In the genomic region with DNA sequence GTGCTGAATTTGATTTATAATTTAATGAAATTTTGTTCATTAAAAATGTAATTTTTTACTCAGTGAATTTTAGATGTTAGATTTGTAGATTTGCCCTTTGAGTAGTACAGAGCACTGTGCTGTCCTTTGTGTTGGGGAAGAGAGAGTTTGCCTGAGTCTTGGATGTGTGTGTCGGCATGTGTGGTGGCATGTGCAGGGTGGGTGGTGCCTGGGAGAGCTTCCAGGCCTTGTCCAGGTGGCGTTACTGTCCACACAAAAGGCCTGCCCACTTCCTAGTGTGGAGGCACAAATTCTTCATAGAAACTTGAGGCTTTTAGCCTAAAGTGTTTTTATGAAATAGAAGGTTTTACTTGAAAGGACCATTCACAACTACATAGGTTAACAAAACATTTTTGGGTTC, we compare ENCODE assay signal across 8 mouse cellular contexts. TPM values are rescaled to one million over a fixed set of nuclear protein-coding genes. Genes with fewer than 3 reads are reported as not detected.
DNase-seq lines count a peak whose midpoint lies in the region; ATAC-seq and TF ChIP-seq lines count a peak whose summit lies in the region.

No protein-coding gene starts in this region.

- H3K4me1 ChIP-seq in embryonic facial prominence, embryonic 12.5 days = peaks cover 89% of the 10 kb centered on the region
- H3K4me1 ChIP-seq in embryonic facial prominence, embryonic 10.5 days = peaks cover 97% of the 10 kb centered on the region
- peaks cover 97% of the 10 kb centered on the region for H3K4me1 ChIP-seq in hindbrain, embryonic 15.5 days (replicated peaks)
- H3K4me1 ChIP-seq in hindbrain, embryonic 14.5 days (replicated peaks; ENCODE audit: control insufficient read depth, insufficient read depth, low read length) = peaks cover 92% of the 10 kb centered on the region
- peaks cover 97% of the 10 kb centered on the region for H3K4me1 ChIP-seq in midbrain, embryonic 13.5 days (replicated peaks)
- peaks cover 31% of the 10 kb centered on the region for H3K4me1 ChIP-seq in midbrain, postnatal 0 days (ENCODE audit: insufficient read depth, low read length)
- peaks cover 60% of the 10 kb centered on the region for H3K4me1 ChIP-seq in liver, embryonic 15.5 days (replicated peaks)

- H3K36me3 ChIP-seq in embryonic facial prominence, embryonic 12.5 days = 0 out of 2 replicates have a peak, but pooled peaks cover 9% of the 10 kb centered on the region
- peaks cover 24% of the 10 kb centered on the region for H3K36me3 ChIP-seq in embryonic facial prominence, embryonic 10.5 days (replicated peaks)
- H3K36me3 ChIP-seq in hindbrain, embryonic 15.5 days = no peaks in the 10 kb centered on the region
- 0 out of 2 replicates have a peak, but pooled peaks cover 3% of the 10 kb centered on the region for H3K36me3 ChIP-seq in hindbrain, embryonic 14.5 days (replicated peaks; ENCODE audit: control insufficient read depth, insufficient read depth)
- H3K36me3 ChIP-seq in midbrain, embryonic 13.5 days = 0 out of 2 replicates have a peak, but pooled peaks cover 7% of the 10 kb centered on the region
- no peaks in the 10 kb centered on the region; the same call in 1 of the 2 replicates for H3K36me3 ChIP-seq in midbrain, postnatal 0 days (ENCODE audit: insufficient read depth, low read length)
- no peaks in the 10 kb centered on the region for H3K36me3 ChIP-seq in liver, embryonic 15.5 days (replicated peaks)

- WGBS in embryonic facial prominence, embryonic 12.5 days = 44% methylated on average over 2 of the region's 2 CpGs
- 48% methylated on average over 2 of the region's 2 CpGs for WGBS in embryonic facial prominence, embryonic 10.5 days
- 44% methylated on average over 2 of the region's 2 CpGs for WGBS in hindbrain, embryonic 15.5 days
- WGBS in hindbrain, embryonic 14.5 days = 45% methylated on average over 2 of the region's 2 CpGs
- WGBS in midbrain, embryonic 13.5 days = 74% methylated on average over 2 of the region's 2 CpGs
- WGBS in midbrain, postnatal 0 days = 44% methylated on average over 2 of the region's 2 CpGs
- 73% methylated on average over 2 of the region's 2 CpGs for WGBS in liver, embryonic 15.5 days (ENCODE audit: insufficient replicate concordance)

- ATAC-seq in embryonic facial prominence, embryonic 12.5 days (ENCODE audit: insufficient number of reproducible peaks, insufficient read depth, low FRiP score, low TSS enrichment) = no peak
- ATAC-seq in hindbrain, embryonic 15.5 days (ENCODE audit: low FRiP score, low read depth) = no peak
- ATAC-seq in hindbrain, embryonic 14.5 days (ENCODE audit: low FRiP score) = no peak
- no peak for ATAC-seq in midbrain, embryonic 13.5 days
- ATAC-seq in midbrain, postnatal 0 days (ENCODE audit: low FRiP score) = no peak
- no peak for ATAC-seq in liver, embryonic 15.5 days (ENCODE audit: insufficient read depth)
- no peak for ATAC-seq in megakaryocyte, adult 5-6 weeks (ENCODE audit: poor library complexity, severe bottlenecking)

- H3K27ac ChIP-seq in embryonic facial prominence, embryonic 12.5 days = no peak overlapping the region
- no peak overlapping the region for H3K27ac ChIP-seq in embryonic facial prominence, embryonic 10.5 days (replicated peaks)
- no peak overlapping the region for H3K27ac ChIP-seq in hindbrain, embryonic 15.5 days (replicated peaks)
- H3K27ac ChIP-seq in hindbrain, embryonic 14.5 days = no peak overlapping the region
- no peak overlapping the region for H3K27ac ChIP-seq in midbrain, embryonic 13.5 days
- no peak overlapping the region for H3K27ac ChIP-seq in midbrain, postnatal 0 days (ENCODE audit: low read depth, low read length)
- H3K27ac ChIP-seq in liver, embryonic 15.5 days (replicated peaks) = peak overlapping the region; percentile 43

- no peak overlapping the region for H3K9ac ChIP-seq in embryonic facial prominence, embryonic 12.5 days
- no peak overlapping the region for H3K9ac ChIP-seq in hindbrain, embryonic 15.5 days
- no peak overlapping the region for H3K9ac ChIP-seq in hindbrain, embryonic 14.5 days
- H3K9ac ChIP-seq in midbrain, embryonic 13.5 days (replicated peaks) = no peak overlapping the region; the same call in 1 of the 2 replicates
- H3K9ac ChIP-seq in midbrain, postnatal 0 days (replicated peaks; ENCODE audit: low read length, poor library complexity, severe bottlenecking) = no peak overlapping the region
- H3K9ac ChIP-seq in liver, embryonic 15.5 days = no peak overlapping the region

- DNase-seq in embryonic facial prominence, embryonic 10.5 days (ENCODE audit: low spot score) = no peak
- DNase-seq in hindbrain, embryonic 14.5 days (ENCODE audit: low spot score) = no peak
- DNase-seq in midbrain, postnatal 0 days (ENCODE audit: low spot score) = no peak

- H3K9me3 ChIP-seq in embryonic facial prominence, embryonic 12.5 days = no peaks in the 10 kb centered on the region
- no peaks in the 10 kb centered on the region for H3K9me3 ChIP-seq in embryonic facial prominence, embryonic 10.5 days
- H3K9me3 ChIP-seq in hindbrain, embryonic 15.5 days = no peaks in the 10 kb centered on the region
- H3K9me3 ChIP-seq in hindbrain, embryonic 14.5 days (ENCODE audit: control insufficient read depth, low read length) = no peaks in the 10 kb centered on the region
- no peaks in the 10 kb centered on the region for H3K9me3 ChIP-seq in midbrain, embryonic 13.5 days
- H3K9me3 ChIP-seq in midbrain, postnatal 0 days (ENCODE audit: low read length) = no peaks in the 10 kb centered on the region
- no peaks in the 10 kb centered on the region for H3K9me3 ChIP-seq in liver, embryonic 15.5 days (replicated peaks)

- peak overlapping the region; percentile 63; the same call in 1 of the 2 replicates for H3K4me2 ChIP-seq in embryonic facial prominence, embryonic 12.5 days (replicated peaks)
- H3K4me2 ChIP-seq in hindbrain, embryonic 15.5 days = peak overlapping the region; percentile 50; the same call in 1 of the 2 replicates
- no peak overlapping the region for H3K4me2 ChIP-seq in hindbrain, embryonic 14.5 days (replicated peaks)
- H3K4me2 ChIP-seq in midbrain, embryonic 13.5 days (replicated peaks) = peak overlapping the region; percentile 49; the same call in 1 of the 2 replicates
- H3K4me2 ChIP-seq in midbrain, postnatal 0 days (ENCODE audit: low read depth, low read length, poor library complexity, severe bottlenecking) = no peak overlapping the region
- peak overlapping the region; percentile 78 for H3K4me2 ChIP-seq in liver, embryonic 15.5 days

- no peak for TF ChIP-seq CTCF in midbrain, postnatal 0 days (IDR thresholded peaks at IDR 0.05)

- H3K4me3 ChIP-seq in embryonic facial prominence, embryonic 12.5 days = no peak overlapping the region
- no peak overlapping the region for H3K4me3 ChIP-seq in embryonic facial prominence, embryonic 10.5 days
- no peak overlapping the region for H3K4me3 ChIP-seq in hindbrain, embryonic 15.5 days
- no peak overlapping the region for H3K4me3 ChIP-seq in hindbrain, embryonic 14.5 days (replicated peaks; ENCODE audit: low read length)
- no peak overlapping the region for H3K4me3 ChIP-seq in midbrain, embryonic 13.5 days (replicated peaks)
- H3K4me3 ChIP-seq in midbrain, postnatal 0 days (ENCODE audit: low read depth, low read length) = no peak overlapping the region
- H3K4me3 ChIP-seq in liver, embryonic 15.5 days (replicated peaks) = no peak overlapping the region; the same call in 1 of the 2 replicates

- H3K27me3 ChIP-seq in embryonic facial prominence, embryonic 12.5 days = no peaks in the 10 kb centered on the region
- no peaks in the 10 kb centered on the region for H3K27me3 ChIP-seq in embryonic facial prominence, embryonic 10.5 days (replicated peaks; ENCODE audit: low read depth, poor library complexity, severe bottlenecking)
- no peaks in the 10 kb centered on the region for H3K27me3 ChIP-seq in hindbrain, embryonic 15.5 days
- no peaks in the 10 kb centered on the region for H3K27me3 ChIP-seq in hindbrain, embryonic 14.5 days (ENCODE audit: control insufficient read depth, insufficient read depth, low read length)
- H3K27me3 ChIP-seq in midbrain, embryonic 13.5 days = no peaks in the 10 kb centered on the region
- H3K27me3 ChIP-seq in midbrain, postnatal 0 days (ENCODE audit: insufficient read depth, low read length) = no peaks in the 10 kb centered on the region
- H3K27me3 ChIP-seq in liver, embryonic 15.5 days = no peaks in the 10 kb centered on the region

RNA-seq across cellular contexts. Expression of gene Map4k4, which starts 36.2 kb away (rescaled TPM):
- 58.8 and 67.3 TPM in 2 replicates for polyA plus RNA-seq in embryonic facial prominence, embryonic 12.5 days (2016; fragmentation: Nextera tagmentation; extraction: Ambion mirVana)
- 37.6 and 41.4 TPM in 2 replicates for polyA plus RNA-seq in embryonic facial prominence, embryonic 10.5 days (2016; fragmentation: Nextera tagmentation; extraction: Ambion mirVana)
- 41.5 and 42.6 TPM in 2 replicates for polyA plus RNA-seq in hindbrain, embryonic 15.5 days (2015; fragmentation: Nextera tagmentation; extraction: Ambion mirVana)
- polyA plus RNA-seq in hindbrain, embryonic 14.5 days (2014; fragmentation: Nextera tagmentation; extraction: Ambion mirVana) = 46.5 and 51.2 TPM in 2 replicates
- polyA plus RNA-seq in midbrain, embryonic 13.5 days (2015; fragmentation: Nextera tagmentation; extraction: Ambion mirVana) = 49.0 and 58.2 TPM in 2 replicates
- 185 and 191 TPM in 2 replicates for total RNA-seq in midbrain, postnatal 0 days (2014; rRNA removed)
- polyA plus RNA-seq in midbrain, postnatal 0 days (2015; fragmentation: Nextera tagmentation; extraction: Ambion mirVana) = 16.0 and 30.6 TPM in 2 replicates
- polyA plus RNA-seq in liver, embryonic 15.5 days (2015; fragmentation: Nextera tagmentation; extraction: Ambion mirVana) = 3.5 and 4.4 TPM in 2 replicates
- 52.1 and 52.3 TPM in 2 replicates for total RNA-seq in megakaryocyte, adult 5-6 weeks (2015)
- total RNA-seq in megakaryocyte, adult 5-6 weeks (2017) = 190 and 228 TPM in 2 replicates

Comparison
In these comparisons a context has a peak if more than half of its experiments do, and no peak if none do; other contexts are left out.
1. H3K4me2 ChIP-seq: peak in embryonic facial prominence, embryonic 12.5 days (single experiment), hindbrain, embryonic 15.5 days (single experiment), midbrain, embryonic 13.5 days (single experiment) and liver, embryonic 15.5 days (single experiment); none in hindbrain, embryonic 14.5 days (single experiment) and midbrain, postnatal 0 days (single experiment).